In the genomic region with DNA sequence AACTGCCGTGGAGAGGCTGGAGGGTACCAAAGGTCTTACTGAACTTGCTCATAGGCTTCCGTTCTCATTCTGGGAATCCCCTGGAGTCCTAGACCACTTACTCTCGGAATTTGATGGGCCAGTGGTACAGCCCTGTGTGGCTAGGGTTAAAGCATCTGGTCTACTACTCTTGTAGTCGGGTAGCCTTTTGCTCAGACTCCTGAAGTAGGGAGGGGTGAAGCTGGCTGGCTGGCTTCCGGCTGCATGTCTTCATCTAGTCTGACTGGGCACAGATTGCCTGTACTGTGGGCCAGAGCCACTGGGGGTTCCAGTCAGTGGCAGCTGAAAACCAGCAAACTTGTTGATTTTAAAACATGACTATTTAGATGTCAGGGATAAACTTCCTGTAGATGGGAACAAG, we compare ENCODE assay signal across 8 mouse cellular contexts.
A peak's percentile ranks its signal among the peaks of the same experiment; 100 is the strongest.
DNase-seq lines count a peak whose midpoint lies in the region; ATAC-seq and TF ChIP-seq lines count a peak whose summit lies in the region.

No protein-coding gene starts in this region.

- no peak for TF ChIP-seq EP300 in stomach, postnatal 0 days (optimal IDR thresholded peaks at IDR 0.05)

- peak; percentile 21 to 27 for DNase-seq in cerebellum, adult 18-20 months
- peak; percentile 27 for DNase-seq in urinary bladder, postnatal 25 days (ENCODE audit: low spot score)
- no peak for DNase-seq in urinary bladder, postnatal 10 days (ENCODE audit: low spot score)
- DNase-seq in stomach, postnatal 0 days (ENCODE audit: low spot score) = no peak
- no peak for DNase-seq in left cerebral cortex, adult 11 months (ENCODE audit: low spot score)
- no peak for DNase-seq in ovary, adult 18-20 months (ENCODE audit: low spot score)

- peaks cover 14% of the 10 kb centered on the region for H3K4me1 ChIP-seq in kidney, embryonic 14.5 days (ENCODE audit: control insufficient read depth, insufficient read depth, low read length)
- H3K4me1 ChIP-seq in stomach, postnatal 0 days (replicated peaks; ENCODE audit: control insufficient read depth, insufficient read depth) = no peaks in the 10 kb centered on the region

- no peak overlapping the region for H3K9ac ChIP-seq in kidney, embryonic 14.5 days (ENCODE audit: low read depth, low read length)
- H3K9ac ChIP-seq in stomach, postnatal 0 days (ENCODE audit: low read length) = no peak overlapping the region

- no peak overlapping the region for H3K4me2 ChIP-seq in kidney, embryonic 14.5 days (replicated peaks; ENCODE audit: low read depth, low read length)
- no peak overlapping the region for H3K4me2 ChIP-seq in stomach, postnatal 0 days (replicated peaks; ENCODE audit: low read depth)

- no peaks in the 10 kb centered on the region for H3K36me3 ChIP-seq in kidney, embryonic 14.5 days (ENCODE audit: control insufficient read depth, insufficient read depth, low read length)
- H3K36me3 ChIP-seq in stomach, postnatal 0 days (ENCODE audit: control insufficient read depth, insufficient read depth, low read length) = no peaks in the 10 kb centered on the region

- H3K9me3 ChIP-seq in kidney, embryonic 14.5 days (ENCODE audit: control insufficient read depth, low read length) = no peaks in the 10 kb centered on the region
- H3K9me3 ChIP-seq in stomach, postnatal 0 days (ENCODE audit: control insufficient read depth, low read length) = no peaks in the 10 kb centered on the region

- peak overlapping the region; percentile 43 for H3K27ac ChIP-seq in kidney, embryonic 14.5 days (ENCODE audit: low read depth, low read length)
- H3K27ac ChIP-seq in stomach, postnatal 0 days (replicated peaks) = peak overlapping the region; percentile 49; the same call in 1 of the 2 replicates

- 43% methylated on average over 5 of the region's 5 CpGs for WGBS in kidney, embryonic 14.5 days
- 50% methylated on average over 5 of the region's 5 CpGs for WGBS in stomach, postnatal 0 days

- ATAC-seq in cerebellum, adult (ENCODE audit: insufficient number of reproducible peaks, low FRiP score, low TSS enrichment) = no peak
- ATAC-seq in kidney, embryonic 14.5 days (ENCODE audit: low FRiP score, low TSS enrichment) = peak; percentile 32; the same call in 1 of the 2 replicates
- peak; percentile 21; the same call in 1 of the 2 replicates for ATAC-seq in stomach, postnatal 0 days (ENCODE audit: low FRiP score, low TSS enrichment)

- H3K27me3 ChIP-seq in kidney, embryonic 14.5 days (ENCODE audit: control insufficient read depth, insufficient read depth, low read length) = no peaks in the 10 kb centered on the region
- no peaks in the 10 kb centered on the region for H3K27me3 ChIP-seq in stomach, postnatal 0 days (ENCODE audit: control insufficient read depth, insufficient read depth, low read length)

- peak; percentile 28 for TF ChIP-seq CTCF in stomach, postnatal 0 days (IDR thresholded peaks at IDR 0.05; ENCODE audit: low read depth)

- no peak overlapping the region for H3K4me3 ChIP-seq in kidney, embryonic 14.5 days (ENCODE audit: low read length)
- no peak overlapping the region for H3K4me3 ChIP-seq in stomach, postnatal 0 days (ENCODE audit: low read depth, low read length)

Comparison
In these comparisons a context has a peak if more than half of its experiments do, and no peak if none do; other contexts are left out.
1. DNase-seq: peak in cerebellum, adult 18-20 months (2 of 2) and urinary bladder, postnatal 25 days (single experiment); none in urinary bladder, postnatal 10 days (single experiment), stomach, postnatal 0 days (single experiment), left cerebral cortex, adult 11 months (single experiment) and ovary, adult 18-20 months (single experiment).